Mouse (Mus musculus): ENCODE results near the gene Sorbs2.

Sorbs2 gene

DNA sequence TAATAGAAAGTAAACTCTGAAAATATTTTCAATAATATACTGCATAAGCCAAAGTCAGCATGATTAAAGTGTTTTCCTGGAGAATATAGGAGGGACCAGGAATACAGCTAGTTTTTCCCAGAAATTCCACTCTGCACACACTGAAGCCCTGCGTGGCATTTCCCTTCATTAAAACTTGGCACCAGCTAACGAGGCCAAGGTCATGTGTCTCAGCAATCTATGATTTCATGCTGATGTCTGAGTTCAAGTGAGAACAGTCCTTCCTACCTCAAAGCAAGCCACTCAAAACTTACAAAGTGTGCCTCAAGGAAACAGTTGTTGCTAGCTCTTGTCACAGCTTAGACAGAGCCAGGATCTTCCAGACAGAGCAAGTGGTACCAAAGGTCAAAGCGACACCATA is 173.6 kb downstream of the Sorbs2 start:
- DNase-seq (ENCODE audit: low read depth, low spot score): no peak

DNA sequence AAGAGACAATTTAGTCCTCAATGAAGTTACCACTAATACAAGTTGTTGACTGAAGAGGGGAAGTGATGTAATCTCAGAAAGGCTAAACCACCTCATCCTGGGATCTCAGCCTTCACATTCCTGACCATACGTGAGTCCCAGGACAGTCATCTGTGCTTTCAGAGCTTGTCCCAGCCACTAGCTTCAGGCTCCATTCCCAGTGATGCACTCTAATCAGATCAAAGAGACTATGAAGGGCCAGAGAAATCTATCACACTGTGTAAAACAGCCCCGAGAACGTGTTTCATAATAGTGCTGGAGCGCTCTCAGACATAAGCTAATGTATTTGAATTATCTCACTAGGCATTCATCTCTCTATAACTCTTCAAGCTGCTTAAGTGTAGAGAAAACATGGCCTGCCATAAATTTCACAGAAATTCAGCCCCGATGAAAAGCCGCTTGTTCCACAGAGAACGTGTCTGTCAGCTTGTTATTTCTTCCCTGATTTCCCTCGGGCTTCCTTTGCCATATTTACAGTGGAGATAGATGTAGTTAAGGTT is 175.3 kb downstream of the Sorbs2 start:
- DNase-seq (ENCODE audit: low read depth, low spot score): no peak

DNA sequence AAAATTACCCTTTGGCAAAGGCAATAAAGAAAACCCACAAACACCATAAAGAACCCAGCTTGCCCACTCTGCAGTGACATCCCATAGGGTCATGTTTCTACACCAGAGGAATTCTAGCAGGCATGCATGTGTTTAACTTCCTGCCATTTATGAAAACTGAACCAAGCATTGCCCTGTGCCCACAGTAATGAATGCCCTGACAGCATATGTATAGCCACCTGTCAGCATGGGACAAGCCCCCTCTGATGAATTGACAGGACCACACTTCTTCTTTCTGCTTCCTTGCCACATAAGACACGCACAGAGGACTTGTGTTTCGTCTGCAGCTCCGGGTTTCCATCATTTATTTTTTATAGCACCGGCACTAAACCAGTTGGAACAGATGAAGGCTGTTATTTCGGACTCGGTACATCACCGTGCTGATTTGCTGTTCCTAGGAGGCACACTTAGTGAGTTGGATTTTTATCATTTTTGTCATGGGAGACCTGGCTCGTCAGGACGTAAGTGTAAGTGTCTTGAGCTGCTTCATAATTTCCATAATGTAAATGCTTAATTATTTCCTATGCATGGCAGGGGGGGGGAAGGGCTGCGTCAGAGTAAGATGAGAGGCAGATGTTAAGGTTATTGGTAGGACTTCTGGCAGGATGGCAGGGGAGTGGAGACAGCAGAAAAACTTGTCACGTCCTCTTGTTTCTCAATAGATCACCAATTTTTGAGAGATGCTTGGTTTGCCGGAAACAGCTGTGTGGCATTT is 180.5 kb downstream of the Sorbs2 start:
- DNase-seq (ENCODE audit: low read depth, low spot score): peak; percentile 18

DNA sequence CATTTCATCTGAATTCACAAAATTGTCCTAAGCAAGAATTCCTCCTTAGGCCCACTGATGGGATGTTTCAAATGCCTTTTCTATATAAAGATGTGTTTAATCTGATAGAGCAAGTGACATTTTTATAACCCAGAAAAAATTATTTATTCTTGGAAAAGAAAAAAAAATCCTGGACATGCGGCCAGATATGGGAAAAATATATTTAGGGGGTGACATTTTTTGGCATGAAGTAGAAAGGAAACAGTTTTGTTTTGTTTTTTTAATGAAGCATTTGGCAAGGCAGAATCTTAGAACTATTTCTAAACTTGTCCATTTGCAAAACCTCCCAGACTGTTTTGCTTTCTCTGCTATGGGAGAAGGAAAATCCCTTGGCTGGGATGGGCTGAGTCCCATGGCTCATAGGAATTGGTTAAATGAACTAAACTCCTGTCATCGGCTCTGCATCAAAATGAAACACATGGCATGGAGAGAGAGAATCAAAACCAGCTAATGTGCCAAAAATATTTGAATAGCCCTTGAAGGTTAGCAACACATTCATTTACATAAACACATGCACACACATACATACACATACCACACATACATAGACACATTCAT is 182.1 kb downstream of the Sorbs2 start:
- DNase-seq (ENCODE audit: low read depth, low spot score): no peak

DNA sequence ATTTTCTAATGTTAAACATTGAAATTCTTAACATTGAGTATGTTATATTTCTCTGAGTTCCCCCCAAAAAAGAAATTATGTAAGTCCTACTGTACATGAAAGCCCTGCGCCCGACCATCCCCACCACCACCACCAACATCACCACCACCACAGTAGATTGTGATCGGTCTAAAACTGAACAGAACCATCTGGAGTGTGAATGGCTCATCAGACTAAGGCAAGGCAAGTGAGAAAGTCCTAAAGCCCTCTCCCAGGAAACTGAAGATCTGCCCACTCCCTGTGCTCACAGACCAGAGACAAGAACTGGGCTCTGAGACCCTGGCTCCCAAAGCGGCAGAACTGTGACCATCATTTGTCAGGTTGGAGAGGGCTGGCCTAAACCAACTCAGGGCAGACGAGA is 192.5 kb downstream of the Sorbs2 start:
- DNase-seq (ENCODE audit: low read depth, low spot score): no peak

DNA sequence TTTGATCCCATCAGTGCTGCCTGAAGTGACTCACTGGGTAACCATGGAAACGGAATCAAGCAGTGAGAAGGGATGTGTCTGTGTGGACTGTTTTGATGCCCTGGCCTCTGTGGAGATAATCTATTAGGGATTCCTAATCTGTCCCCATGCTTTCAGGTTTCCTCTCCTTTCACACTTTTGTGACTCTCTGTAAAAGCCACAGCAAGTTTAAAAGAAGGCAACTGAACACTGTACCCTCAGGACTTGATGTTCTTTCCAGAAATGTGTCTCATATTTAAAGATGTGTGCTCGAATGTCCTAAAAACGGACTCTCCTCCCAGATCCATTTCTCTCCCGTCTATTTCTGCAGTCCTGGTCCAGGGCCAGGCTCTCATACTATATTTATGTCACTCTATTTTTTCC is 196.1 kb downstream of the Sorbs2 start:
- DNase-seq (ENCODE audit: low read depth, low spot score): no peak

DNA sequence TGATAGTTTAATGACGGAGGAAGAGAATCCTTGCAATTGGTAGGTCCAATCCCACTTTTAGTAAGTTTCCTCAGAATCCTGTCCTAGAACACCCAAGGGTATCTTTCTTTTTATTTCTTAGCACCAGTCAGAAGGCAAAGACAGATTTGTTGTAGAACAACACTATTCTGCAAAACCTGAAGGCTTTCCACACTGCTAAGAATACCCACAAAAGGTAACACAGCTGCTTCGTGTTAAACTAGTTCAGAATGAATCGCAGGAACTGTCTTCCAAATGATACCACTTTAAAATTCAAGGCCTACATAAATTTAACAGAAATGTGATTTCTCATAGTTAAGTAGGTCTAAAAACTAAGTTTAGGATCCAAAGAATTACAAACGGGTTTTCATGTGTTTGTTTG is 201.5 kb downstream of the Sorbs2 start:
- no peak for DNase-seq (ENCODE audit: low read depth, low spot score)

DNA sequence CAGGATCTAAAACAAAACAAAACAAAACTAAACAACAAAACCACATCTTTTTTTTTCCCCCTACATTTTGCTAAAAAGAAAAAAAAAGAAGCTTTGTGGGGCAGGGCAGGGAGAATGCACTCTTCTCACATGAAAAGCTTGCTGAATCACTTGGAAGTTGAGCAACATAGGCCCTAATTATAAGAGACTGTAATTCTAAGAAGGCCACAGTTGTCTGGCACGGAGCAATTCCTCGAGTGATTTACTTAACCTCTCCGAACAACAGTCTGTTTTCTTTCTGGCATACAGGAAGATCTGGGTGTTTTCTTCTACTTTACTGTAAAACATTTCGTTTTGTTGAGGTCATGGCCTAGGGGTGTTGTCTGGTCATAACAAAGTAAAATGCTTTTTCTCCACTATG is 202.1 kb downstream of the Sorbs2 start:
- no peak for DNase-seq (ENCODE audit: low read depth, low spot score)

DNA sequence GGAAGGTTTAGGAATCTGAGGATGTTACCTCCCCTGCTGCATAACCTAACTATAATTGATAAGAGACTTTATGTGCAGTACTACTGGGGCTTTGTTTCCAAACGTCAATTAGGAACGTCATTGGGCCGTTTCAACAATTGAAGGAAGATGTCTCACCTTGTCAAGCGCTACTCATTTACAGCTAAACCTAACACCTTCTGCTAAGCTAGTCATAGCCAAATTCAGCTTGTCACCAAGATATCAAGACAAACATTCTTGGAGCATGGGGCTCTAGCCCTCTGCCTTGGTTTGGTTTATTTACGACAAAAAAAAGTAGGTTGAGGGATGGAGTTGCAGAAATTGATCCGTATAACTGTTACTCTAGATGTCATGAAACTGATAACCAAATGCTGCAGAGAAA is 205.0 kb downstream of the Sorbs2 start:
- no peak for DNase-seq (ENCODE audit: low read depth, low spot score)

DNA sequence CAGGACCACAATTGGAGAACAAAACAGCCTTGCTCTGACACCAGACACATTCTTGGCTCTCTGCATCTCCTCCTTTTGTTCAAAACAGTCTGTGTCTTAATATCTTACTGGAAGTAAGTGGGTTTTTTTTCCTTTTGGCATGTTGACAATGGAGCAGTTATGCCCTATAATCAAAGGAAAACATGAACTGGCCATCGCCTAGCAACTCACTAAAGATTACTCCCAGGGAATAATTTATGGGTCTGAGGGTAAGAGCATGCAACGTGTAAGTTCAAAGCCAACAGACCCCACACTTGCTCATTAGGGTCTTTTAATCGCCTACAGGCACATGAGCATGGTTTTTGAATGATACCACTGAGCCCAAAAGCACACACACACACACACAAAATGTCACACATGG is 207.2 kb downstream of the Sorbs2 start:
- peak; percentile 33 for DNase-seq (ENCODE audit: low read depth, low spot score)

DNA sequence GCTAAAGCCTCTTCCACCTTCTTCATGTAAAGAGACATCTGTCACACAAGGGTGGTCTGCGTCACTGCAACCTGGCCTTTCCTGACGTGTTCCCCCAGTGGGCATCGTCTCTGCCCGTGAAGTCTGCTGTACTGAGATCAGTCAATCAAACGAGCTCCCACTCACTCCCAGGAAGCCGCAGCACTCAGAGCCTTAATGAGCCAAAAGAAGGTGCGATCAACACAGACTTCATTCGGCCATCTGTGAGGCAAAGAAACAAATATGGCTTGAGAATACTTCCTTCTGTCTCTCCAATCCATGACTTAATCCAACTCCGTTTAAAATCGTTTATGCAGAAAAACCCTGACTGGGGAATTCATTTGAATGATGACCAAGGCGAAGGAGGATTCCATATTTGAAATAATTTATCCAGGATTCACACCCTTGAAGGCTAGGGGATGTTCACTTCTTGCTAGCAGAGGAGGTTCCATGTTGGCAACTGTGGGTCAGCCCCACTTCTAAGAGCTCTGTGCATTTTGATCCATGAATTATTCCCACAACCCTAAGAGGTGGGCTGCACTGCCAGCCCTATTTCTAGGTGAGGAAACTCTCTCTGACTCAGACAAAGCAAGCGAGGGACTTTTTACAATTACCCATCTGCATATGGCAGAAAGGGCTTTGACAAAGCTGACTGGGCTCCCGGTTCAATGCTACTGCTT is 207.9 kb downstream of the Sorbs2 start:
- DNase-seq (ENCODE audit: low read depth, low spot score): no peak

DNA sequence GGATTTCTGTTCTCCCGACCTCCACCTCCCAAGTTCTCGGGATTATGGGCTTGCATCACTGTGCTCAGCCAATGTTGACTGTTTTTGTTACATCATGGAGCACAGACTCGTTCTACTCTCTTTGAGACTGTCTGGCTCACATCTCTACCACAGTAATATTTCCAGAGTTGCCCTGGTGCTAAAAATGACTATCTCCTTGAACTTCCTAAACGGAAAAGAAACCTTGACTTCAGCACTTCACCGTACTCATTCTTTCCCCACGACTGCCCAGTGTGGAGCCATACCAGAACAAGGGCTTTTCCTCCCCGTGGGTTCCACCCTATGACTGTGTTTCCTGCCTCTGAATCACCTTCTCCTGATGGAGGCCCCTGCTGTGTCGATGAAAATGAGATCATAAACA is 212.2 kb downstream of the Sorbs2 start:
- no peak for DNase-seq (ENCODE audit: low read depth, low spot score)

DNA sequence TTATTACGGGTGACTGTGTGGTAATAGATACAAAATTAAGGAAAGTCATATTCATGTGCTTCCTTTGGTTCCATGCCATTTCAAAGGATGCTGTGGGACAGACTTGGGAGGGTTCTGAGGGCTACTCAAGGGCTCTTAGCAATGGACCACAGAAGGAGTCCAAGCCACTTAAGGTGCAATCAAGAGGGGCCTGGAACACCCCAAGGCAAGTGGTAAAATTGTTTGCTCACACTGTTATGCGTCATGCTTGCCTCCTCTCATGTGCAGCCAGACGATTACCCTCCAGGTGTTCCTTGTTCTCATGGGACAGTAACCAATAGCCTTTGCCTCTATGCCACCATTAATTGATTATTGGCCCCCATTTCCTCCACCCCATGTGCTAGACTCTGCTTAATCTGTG is 216.6 kb downstream of the Sorbs2 start:
- DNase-seq (ENCODE audit: low read depth, low spot score): no peak

DNA sequence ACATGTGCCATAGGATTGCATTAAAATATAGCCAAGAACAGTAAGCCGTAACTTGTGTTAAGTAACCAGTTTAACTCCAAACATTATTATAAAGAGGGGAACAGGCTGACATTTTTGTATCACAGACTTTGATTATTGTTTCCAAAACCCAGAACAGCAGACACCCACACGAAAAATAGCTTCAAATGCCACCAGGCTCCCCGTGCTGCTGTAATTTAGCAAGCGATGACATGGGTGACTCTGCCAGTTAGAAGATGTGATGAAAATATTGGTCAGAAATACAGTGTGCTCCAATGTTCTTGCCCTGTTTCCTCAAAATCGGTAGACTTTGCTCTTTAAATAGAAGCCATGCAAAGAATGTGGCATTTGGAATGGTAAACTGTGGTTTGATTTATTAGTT is 217.7 kb downstream of the Sorbs2 start:
- DNase-seq (ENCODE audit: low read depth, low spot score): no peak

DNA sequence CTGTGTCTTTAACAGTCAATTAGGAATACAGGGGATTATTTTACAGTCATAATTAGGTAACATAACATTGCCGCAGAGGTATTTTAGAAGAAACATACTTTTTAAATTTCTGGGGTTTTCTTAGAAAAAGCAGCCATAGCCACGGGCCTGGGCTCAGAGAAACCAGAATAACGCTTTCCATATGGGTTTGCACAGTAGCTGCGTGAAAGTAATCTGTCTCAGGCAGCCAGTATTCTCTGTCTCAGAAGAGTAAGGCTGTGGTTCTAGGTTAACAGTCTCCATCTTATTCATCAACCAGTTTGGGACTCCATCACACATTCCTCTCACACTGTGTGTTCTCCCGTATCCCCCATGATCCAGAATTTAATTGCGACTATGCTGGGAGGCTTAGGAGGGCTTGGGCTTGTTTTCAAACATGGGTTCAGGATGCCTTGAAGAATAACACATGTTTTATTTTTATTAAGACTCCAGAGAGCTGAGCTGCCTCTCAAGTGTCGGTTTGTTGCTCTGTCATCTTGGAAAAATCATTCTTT is 222.3 kb downstream of the Sorbs2 start:
- DNase-seq (ENCODE audit: low read depth, low spot score): peak; percentile 20

DNA sequence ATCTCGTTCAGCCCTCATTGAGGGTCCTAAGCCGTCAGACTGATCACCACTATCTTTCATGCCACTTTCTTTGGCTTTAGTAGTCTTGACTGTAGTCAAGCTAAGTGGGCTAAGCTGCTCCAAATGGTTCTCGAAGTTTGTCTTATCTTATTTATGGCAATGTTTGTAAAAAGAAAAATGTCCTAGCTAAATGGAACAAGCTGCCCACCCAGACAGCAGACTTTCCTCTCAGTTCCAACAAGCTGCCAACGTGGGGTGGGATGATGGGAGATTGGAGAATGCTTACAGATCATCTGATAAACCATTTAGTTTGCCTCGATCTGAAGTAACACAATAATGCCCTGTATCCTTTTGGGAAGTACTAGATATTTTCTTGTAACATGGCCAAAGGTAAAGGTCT is 223.2 kb downstream of the Sorbs2 start:
- no peak for DNase-seq (ENCODE audit: low read depth, low spot score)

DNA sequence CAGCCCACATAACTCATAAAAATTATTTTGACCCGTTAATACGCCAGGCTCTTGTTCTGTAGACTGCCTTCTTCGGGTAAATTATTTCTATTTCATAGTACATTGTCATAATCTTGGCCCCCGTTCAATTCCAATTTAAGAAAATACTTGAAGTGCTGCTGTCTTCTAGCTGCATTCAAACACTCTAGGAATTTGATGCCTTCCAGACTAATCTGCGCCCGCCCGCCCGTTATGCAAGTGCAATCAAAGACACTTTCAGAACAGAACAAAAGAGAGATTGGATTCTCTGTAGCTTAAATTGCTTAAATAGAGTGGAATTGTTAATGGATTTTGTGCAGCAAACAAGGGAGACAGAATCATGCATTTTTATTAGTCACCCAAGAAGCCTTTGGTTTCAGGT is 226.5 kb downstream of the Sorbs2 start:
- no peak for DNase-seq (ENCODE audit: low read depth, low spot score)

DNA sequence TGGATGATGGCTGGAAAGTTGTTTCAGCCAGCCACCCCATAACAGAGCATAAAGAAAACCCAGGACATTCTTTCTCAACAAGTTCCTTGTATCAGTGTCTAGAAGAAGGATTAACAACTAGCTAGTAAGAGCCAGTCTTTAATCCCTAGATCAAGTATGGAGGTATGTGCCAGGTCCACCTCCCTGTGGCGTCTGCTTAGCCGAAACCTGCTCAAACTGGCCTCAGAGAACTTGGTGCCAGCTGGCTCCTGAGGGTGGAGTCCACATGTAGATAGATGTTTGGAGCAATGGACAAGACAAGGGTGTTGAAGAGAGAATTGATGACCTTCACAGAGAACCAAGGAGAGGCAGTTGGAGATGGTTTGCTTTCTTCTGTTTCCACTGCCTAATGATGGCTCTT is 229.7 kb downstream of the Sorbs2 start:
- no peak for DNase-seq (ENCODE audit: low read depth, low spot score)

DNA sequence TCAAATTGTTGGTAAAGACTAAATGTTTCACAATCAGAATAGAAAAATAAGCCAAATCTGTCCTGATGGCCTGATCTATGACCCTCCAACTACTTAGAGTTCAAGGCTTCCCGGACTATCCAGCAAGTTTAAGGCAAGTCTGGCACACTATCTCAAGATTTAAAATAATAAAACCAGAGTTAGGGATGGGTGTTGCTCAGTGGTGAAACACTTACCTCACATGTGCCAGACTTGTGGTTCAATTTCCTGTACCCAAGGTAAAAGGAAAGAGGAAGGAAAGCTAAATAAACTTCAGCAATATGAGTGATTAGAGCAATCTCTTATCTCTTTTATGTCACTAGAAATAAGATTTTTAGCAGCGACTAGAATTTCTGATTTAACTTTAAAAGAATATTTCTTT is 235.7 kb downstream of the Sorbs2 start:
- DNase-seq (ENCODE audit: low read depth, low spot score): no peak

DNA sequence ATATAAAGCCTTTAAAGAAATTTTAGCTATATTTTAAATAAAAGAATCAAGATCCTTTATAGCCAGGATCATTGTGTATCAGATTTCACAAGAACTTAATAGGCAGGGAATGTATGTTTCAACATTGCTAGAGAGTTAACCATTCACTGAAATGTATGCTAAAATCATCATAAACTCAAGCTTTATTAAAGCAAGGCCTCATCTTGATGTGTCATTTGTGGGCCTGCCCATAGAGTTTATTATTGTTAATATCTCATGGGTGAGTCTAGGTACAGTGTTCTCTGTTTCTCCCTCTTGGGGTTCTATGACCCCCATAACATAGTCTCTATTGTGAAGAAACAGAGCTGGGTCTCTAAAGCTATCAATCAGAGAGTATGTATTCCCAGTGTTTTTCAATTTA is 236.2 kb downstream of the Sorbs2 start:
- DNase-seq (ENCODE audit: low read depth, low spot score): no peak

DNA sequence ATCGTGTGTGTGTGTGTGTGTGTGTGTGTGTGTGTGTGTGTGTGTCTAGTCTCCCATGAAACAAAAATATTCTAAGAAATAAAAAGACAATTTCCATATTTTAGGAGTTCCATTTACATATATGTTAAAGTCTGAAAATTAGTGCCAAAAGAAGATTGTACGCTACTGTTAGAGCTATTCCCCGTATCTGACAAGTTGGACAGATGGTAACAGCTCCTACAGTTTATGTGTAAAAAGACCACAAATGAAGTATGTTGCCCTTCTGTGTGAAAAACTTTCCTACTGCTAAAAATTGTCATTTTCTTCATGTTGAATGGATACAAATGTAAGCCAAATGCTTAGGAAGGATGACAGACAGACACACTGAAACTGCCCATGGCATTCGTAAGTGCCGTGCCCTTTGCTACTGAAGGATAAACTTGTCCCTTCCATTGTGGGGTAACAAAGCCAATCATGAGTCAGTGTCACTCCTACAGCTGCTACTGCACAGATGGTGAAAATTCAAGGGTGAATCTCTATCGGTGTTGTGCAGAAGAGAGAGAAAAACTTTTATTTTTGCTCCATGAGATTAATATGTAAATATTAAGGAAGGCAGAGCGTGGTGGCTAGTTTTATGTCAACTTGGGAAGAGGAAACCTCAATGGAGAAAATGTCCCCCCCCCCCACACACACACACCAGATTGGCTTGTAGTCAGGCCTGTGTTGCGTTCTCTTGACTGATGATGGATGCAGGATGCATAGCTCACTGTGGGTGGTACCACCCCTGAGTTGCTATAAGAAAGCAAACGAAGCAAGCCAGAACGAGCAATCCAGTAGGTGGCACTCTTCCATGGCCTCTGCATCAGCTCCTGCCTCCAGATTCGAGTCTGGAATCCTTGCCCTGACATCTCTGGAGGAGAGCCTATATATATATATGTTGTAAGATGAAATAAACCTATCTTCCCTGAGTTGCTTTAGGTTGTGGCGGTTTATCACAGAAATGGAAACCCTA is 244.2 kb downstream of the Sorbs2 start:
- no peak for DNase-seq (ENCODE audit: low read depth, low spot score)
